Mouse (Mus musculus) olfactory bulb, adult 2 months (tissue): Measurements from ENCODE around the gene Calml4. TPM values are rescaled to one million over a fixed set of nuclear protein-coding genes. Genes with fewer than 3 reads are reported as not detected.

Experiments
- H3K27ac ChIP-seq: fragments of 200-500 bp; 2 replicates; pipeline ENCODE4 v1.5.1; 2012; ENCODE audit warnings: low read depth, low read length; ENCODE audit not compliant: insufficient read depth
- H3K4me1 ChIP-seq: fragments of 200-500 bp; 2 replicates; pipeline ENCODE4 v1.6.1; 2012; ENCODE audit warnings: low read length; ENCODE audit not compliant: control insufficient read depth, insufficient read depth
- H3K4me3 ChIP-seq: fragments of 200-500 bp; 2 replicates; pipeline ENCODE4 v1.5.1; 2012; ENCODE audit warnings: mild to moderate bottlenecking, low read depth, low read length, moderate library complexity; ENCODE audit not compliant: insufficient read depth
- CTCF ChIP-seq: fragments of 200-500 bp; IDR thresholded peaks from 2 replicates; pipeline ENCODE4 v1.5.1; 2012; ENCODE audit warnings: low read depth, mild to moderate bottlenecking, low read length, moderate library complexity; ENCODE audit not compliant: insufficient read depth
- POLR2A ChIP-seq: fragments of 200-500 bp; IDR thresholded peaks from 2 replicates; pipeline ENCODE4 v1.6.1; 2012; ENCODE audit warnings: mild to moderate bottlenecking, low read depth, low read length, moderate library complexity; ENCODE audit not compliant: insufficient read depth
- WGBS: fragments of 180-500 bp; shearing (Covaris S2); methylation state at CpG from one replicate; pipeline ENCODE4 v1.1.7; 2018; 5-methylcytosine and 5-hydroxymethylcytosine counted together
- polyA plus RNA-seq: library from polyadenylated mRNA; stranded (reverse); fragments of >200 nt; gene quantifications from 2 replicates; pipeline ENCODE4 v1.2.4, GENCODE M21; 2012; ENCODE audit warnings: low replicate concordance; ENCODE audit not compliant: missing spikeins, insufficient read depth, insufficient read length

The Calml4 gene
- not detected in 2 replicates for polyA plus RNA-seq

DNA sequence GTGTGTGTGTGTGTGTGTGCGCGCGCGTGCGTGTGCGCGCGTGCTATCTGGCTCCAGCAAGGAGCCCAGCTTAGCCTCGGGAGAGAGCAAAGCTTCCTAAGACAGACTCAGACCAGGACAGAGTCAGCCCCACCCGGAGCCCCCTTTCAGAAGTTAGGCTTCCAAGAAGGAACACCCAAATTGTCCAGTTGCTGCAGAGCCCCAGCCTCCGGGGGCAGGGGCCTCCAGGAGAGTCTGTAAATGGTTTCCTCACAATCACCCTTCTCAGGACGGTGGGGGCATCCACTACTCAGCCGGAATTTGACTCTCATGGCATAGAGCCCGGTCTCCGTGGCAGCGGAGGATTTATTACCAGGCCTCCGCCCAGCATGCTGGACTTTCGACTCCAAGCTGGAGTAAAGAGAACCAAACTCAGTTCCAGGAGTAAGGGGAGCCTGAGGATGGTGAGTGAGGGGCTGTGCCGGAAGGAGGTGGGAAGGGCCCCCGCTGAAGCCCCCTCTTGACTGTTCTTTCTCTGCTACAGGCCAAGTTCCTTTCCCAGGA is at the start of gene Calml4:
Calml4 (plus strand) TSS at position 362 of the 543 bp plus-strand sequence.
- 49% methylated on average over 20 of the region's 20 CpGs for WGBS
- no peak for TF ChIP-seq CTCF
- no peak for TF ChIP-seq POLR2A
- Histone ChIP-seq H3K27ac (no peak within 1 kb of the TSS), H3K4me3 (no peak within 1 kb of the TSS), H3K4me1 (peaks cover 12% of the 10 kb centered on the region)

DNA sequence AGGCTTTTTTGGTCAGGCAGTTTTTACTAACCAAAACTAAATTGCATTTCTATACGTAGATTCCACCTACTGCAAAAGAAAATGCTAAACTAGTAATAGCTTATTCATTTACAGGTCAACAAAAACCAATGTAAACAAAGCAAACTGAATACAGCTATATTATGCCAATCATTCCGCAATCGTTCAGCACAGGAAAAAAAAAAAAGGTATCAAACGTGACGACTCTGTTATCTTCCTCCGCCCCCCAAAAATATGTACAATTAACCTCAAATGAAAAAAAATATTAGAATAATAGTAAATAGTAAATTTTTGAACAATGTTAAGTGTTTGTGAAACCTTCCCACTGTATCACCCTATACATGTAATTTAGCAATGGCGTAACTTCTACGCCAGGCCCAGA is 47.8 kb upstream of the Calml4 start:
- Histone ChIP-seq H3K4me1 (peaks cover 5% of the 10 kb centered on the region; the same call in 1 of the 2 replicates), H3K27ac (no peak overlapping the region), H3K4me3 (peak overlapping the region; percentile 92)
- WGBS = 11% methylated on average over 8 of the region's 8 CpGs
- TF ChIP-seq POLR2A (no peak), CTCF (no peak)

DNA sequence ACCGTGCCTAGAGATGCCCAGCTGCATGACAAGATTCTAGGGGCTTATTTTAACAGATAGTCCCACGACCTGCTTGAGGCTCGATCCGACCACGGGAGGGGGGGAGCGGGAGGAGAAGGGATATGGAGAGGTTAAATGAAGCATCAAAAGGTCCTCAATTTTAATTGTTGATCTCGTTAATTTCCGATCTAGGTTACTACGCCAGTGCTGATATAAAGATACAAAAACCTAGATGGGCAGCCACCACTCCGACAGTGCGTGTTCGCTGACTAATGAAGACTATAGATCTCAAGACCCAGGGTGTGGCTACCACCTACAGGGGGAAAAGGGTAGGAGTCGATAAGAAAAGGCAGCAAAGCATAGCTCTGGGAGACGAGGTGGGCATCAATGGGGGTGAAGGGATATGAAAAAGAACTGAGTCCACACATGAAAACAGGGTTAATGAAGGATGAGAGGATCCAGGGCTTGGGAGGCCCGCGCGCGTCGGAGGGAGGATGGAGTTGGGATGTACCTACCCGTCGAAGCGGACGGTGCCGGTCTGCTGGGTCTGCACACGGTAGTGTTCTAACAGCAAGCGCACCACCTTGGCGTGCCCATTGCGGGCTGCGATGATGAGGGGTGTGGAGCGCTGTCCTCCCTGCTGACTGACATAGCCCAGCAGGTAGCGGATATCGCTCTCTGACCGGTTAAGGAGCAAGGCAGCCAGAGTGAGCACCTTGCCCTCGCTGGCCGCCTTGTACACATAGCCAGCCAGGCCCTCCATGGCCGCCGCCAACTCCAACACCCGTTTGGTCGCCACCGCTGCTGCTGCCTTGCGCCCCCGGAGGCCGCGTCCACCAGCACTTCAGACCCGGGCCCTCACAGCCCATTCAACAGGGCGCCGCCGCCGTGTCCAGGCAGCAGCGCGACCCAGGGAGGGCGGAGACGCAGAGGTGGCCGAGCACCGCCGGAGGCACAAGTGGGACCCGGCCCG is 47.1 kb upstream of the Calml4 start:
- peaks cover 5% of the 10 kb centered on the region; the same call in 1 of the 2 replicates for H3K4me1 ChIP-seq
- under 1% methylated on average over 58 of the region's 58 CpGs for WGBS
- H3K4me3 ChIP-seq = peak overlapping the region; percentile 92
- no peak for TF ChIP-seq POLR2A
- TF ChIP-seq CTCF = no peak
- H3K27ac ChIP-seq = peak overlapping the region; percentile 98

DNA sequence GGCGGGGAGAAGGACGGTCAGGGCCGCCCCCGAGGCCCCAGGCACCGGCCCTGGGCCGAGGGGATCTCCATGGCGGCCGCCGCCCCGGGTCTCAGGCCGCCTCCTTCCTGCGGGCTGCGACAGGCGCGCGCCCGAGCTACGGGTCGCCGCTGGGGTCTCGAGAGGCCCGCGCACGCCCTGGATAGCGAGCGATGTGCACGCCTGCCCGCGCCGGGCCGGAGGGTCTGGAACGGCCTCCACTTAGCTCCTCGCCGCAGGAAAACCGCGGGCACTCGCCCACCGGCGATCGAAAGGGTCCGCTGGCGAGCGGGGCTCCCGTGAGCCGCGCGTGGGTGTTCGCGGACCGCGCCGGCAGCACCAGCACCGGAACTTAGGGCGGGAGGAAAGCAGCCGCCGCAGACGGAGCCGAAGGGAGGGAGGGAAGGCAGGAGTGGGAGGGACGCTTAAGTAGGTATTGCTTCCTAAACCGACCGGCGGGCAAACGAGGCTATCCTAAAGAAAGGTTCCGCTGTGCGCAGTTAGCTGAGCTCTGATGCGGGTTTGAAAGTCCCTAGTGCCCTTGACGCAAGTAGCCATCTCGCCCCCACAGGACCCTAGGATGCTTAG is 46.3 kb upstream of the Calml4 start, which contains the start of gene Fem1b:
Fem1b (minus strand) TSS at position 419 of the 606 bp plus-strand sequence.
- 0% methylated on average over 63 of the region's 68 CpGs for WGBS
- Histone ChIP-seq H3K27ac (peak within 1 kb of the TSS; percentile 98), H3K4me3 (peak within 1 kb of the TSS; percentile 92), H3K4me1 (peaks cover 5% of the 10 kb centered on the region; the same call in 1 of the 2 replicates)
- TF ChIP-seq CTCF = no peak
- TF ChIP-seq POLR2A = peak; percentile 45

DNA sequence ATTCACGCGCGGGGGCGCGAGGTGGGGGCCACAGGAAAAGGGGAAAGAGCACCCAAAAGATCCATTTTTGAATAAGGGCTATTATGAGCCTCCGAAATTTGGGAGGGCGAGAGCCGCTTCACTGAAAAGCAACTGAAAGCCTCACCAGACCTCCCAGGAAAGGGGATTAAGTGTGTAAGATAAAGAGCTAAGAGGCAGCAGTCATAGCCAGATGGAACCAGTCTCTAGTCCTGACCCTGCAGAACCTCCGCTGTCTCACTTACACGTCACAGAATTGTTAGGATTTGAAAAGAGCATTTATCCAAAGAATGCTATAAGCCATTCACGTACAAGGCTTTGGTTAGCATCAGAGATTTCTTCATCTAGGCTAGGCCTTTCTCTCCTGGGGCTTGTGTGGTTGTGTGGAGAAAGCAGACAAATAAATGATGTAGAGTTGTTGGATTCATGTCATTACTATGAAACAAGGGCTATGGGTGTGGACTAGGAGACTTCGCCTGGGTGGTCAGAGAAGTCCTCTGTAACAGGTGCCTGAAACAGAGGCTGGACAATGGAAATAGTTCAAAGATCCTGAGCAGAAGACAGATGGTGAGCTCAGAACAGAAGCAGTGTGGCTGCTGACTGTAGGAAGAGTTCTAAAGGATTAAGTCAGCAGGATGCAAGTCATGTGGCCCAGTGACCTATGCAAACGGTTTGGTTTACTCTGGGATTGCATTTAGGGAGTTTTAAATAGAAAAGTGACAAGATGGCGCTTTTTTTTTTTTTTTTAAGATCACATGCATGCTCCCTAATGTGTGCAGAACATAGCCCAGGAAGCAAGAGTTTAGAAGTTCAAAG is 45.4 kb upstream of the Calml4 start:
- Histone ChIP-seq H3K4me3 (peak overlapping the region; percentile 92), H3K4me1 (peaks cover 11% of the 10 kb centered on the region), H3K27ac (peak overlapping the region; percentile 98)
- TF ChIP-seq CTCF (no peak), POLR2A (no peak)
- WGBS = 11% methylated on average over 14 of the region's 14 CpGs

DNA sequence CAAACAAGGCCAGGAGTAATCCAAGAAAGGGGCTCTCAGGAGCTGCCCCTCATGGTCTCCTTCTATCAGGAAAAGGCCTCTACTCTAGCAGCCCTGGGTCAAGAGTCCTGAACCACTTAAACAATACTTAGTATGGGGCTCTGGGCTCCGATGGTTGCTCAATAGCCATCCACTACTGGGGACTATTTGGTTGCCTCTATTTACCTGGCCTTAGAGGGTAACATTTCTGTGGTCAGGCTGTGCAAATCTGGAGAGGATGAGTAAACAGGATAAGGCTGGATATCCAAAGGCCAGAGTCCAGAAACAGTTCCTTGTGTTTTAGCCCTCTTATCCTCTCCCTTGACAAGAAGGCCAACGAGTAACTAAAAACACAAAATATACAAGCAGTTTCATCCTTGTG is 43.1 kb upstream of the Calml4 start:
- H3K27ac ChIP-seq = no peak overlapping the region
- H3K4me3 ChIP-seq = no peak overlapping the region
- 91% methylated on average over 2 of the region's 2 CpGs for WGBS
- no peak for TF ChIP-seq CTCF
- TF ChIP-seq POLR2A = no peak
- H3K4me1 ChIP-seq = peaks cover 8% of the 10 kb centered on the region

DNA sequence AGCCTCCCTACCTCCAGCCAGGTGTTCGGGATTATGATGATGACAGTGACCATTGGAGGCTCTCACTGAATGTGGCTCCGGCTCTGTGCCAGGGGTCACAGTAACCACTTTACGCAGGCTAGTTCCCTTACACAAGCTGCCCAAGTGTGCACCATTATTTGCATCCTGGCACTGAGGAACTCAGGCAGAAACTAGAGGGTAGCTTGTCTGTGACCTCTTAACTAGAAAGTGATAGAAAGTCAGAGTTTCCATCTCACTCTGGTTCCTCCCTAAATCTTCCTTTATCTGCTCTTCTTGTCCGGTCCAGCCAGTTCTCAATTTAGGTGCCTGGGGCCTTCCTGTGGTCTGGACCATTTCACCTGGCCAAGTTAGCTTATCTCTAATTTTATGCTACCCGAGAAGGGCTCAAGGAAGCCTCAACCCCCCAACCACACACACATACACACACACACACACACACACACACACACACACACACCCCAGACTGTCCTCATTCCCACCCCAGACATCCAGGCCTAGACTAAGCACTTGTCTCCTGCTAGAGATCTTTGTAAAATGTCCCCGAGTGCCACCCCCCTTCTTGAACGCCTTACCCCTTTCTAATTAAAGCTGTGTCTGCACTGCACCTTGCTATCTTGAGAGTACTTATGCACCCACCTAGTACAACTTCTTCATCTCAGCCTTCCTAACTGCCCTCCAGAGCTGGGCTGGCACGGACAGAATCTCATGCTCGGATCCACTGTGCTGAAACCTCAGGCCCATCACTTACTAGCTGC is 41.4 kb upstream of the Calml4 start:
- H3K4me3 ChIP-seq = no peak overlapping the region
- peaks cover 8% of the 10 kb centered on the region for H3K4me1 ChIP-seq
- WGBS = 69% methylated on average over 9 of the region's 9 CpGs
- peak overlapping the region; percentile 39; the same call in 1 of the 2 replicates for H3K27ac ChIP-seq
- TF ChIP-seq POLR2A (no peak), CTCF (no peak)
